Mouse (Mus musculus) limb, embryonic 11.5 days (tissue): ENCODE data around the gene Kcnma1. TPM values are rescaled to one million over a fixed set of nuclear protein-coding genes. Genes with fewer than 3 reads are reported as not detected.

Experiments
- ATAC-seq: fragments of 200-750 bp; cut with Nextera tagmentation; 2 replicates; pipeline ENCODE4 v1.8.0; 2017; ENCODE audit warnings: low read depth; ENCODE audit not compliant: insufficient number of reproducible peaks, low FRiP score, low TSS enrichment
- DNase-seq: peaks from one replicate; pipeline ENCODE4 v3.0.0-alpha.2; 2015; ENCODE audit warnings: low spot score
- H3K27ac ChIP-seq: fragments of 300-500 bp; sonication (generic); replicated peaks from 2 replicates; pipeline ENCODE4 v1.5.1; 2014; ENCODE audit warnings: low read depth, mild to moderate bottlenecking, low read length
- H3K27me3 ChIP-seq: fragments of 300-500 bp; sonication (generic); 2 replicates; pipeline ENCODE4 v1.6.1; 2014; ENCODE audit warnings: mild to moderate bottlenecking, low read length, mixed read lengths; ENCODE audit not compliant: control insufficient read depth, insufficient read depth
- H3K36me3 ChIP-seq: fragments of 300-500 bp; sonication (generic); 2 replicates; pipeline ENCODE4 v1.6.1; 2014; ENCODE audit warnings: mild to moderate bottlenecking, low read length, moderate library complexity, mixed read lengths; ENCODE audit not compliant: control insufficient read depth, insufficient read depth
- H3K4me1 ChIP-seq: fragments of 300-500 bp; sonication (generic); 2 replicates; pipeline ENCODE4 v1.6.1; 2014; ENCODE audit warnings: low read length, mixed read lengths; ENCODE audit not compliant: control insufficient read depth, insufficient read depth
- H3K4me2 ChIP-seq: fragments of 300-500 bp; sonication (generic); 2 replicates; pipeline ENCODE4 v1.6.1; 2014; ENCODE audit warnings: low read depth, mild to moderate bottlenecking, moderate library complexity; ENCODE audit not compliant: severe bottlenecking
- H3K4me3 ChIP-seq: fragments of 300-500 bp; sonication (generic); 2 replicates; pipeline ENCODE4 v1.5.1; 2014; ENCODE audit warnings: low read depth, low read length
- H3K9ac ChIP-seq: fragments of 300-500 bp; sonication (generic); 2 replicates; pipeline ENCODE4 v1.6.1; 2014; ENCODE audit warnings: mild to moderate bottlenecking, low read length
- H3K9me3 ChIP-seq: fragments of 300-500 bp; sonication (generic); 2 replicates; pipeline ENCODE4 v1.6.1; 2016; ENCODE audit warnings: low read length; ENCODE audit not compliant: control insufficient read depth
- WGBS: fragments of 180-500 bp; shearing (Covaris S2); extraction: QIAGEN DNeasy Blood & Tissue Kit; methylation state at CpG from one replicate; pipeline ENCODE4 v1.1.7; 2014; 5-methylcytosine and 5-hydroxymethylcytosine counted together
- polyA plus RNA-seq: library from polyadenylated mRNA; unstranded; fragments of >200 nt; fragmentation: Nextera tagmentation; extraction: Ambion mirVana; gene quantifications from 2 replicates; pipeline ENCODE4 v1.2.1, GENCODE M21; 2014

Gene Kcnma1
- polyA plus RNA-seq, 1 experiment from 2014 or later, result 0.80 TPM

GRCm38 (mm10) chr14:23943152-23943551, 71.1 kb downstream of the Kcnma1 start:
- Histone ChIP-seq H3K4me2 (no peak overlapping the region), H3K4me1 (no peaks in the 10 kb centered on the region), H3K27me3 (no peaks in the 10 kb centered on the region), H3K27ac (no peak overlapping the region), H3K4me3 (no peak overlapping the region), H3K9ac (no peak overlapping the region), H3K36me3 (no peaks in the 10 kb centered on the region), H3K9me3 (no peaks in the 10 kb centered on the region)
- DNase-seq (no peak), ATAC-seq (no peak)
- 56% methylated on average over 5 of the region's 5 CpGs for WGBS

- no peaks in the 10 kb centered on the region for H3K27me3 ChIP-seq
- no peaks in the 10 kb centered on the region for H3K36me3 ChIP-seq
- no peak overlapping the region for H3K4me3 ChIP-seq
- H3K27ac ChIP-seq, result no peak overlapping the region
- no peak for ATAC-seq
- 86% methylated on average over 8 of the region's 8 CpGs for WGBS
- no peak overlapping the region for H3K9ac ChIP-seq
- H3K4me1 ChIP-seq, result no peaks in the 10 kb centered on the region
- no peak for DNase-seq
- no peaks in the 10 kb centered on the region for H3K9me3 ChIP-seq
- no peak overlapping the region for H3K4me2 ChIP-seq
Observed at GRCm38 (mm10) chr14:23942103-23942502, 72.2 kb downstream of the Kcnma1 start.

GRCm38 (mm10) chr14:23935016-23935415, 79.3 kb downstream of the Kcnma1 start:
- no peaks in the 10 kb centered on the region for H3K4me1 ChIP-seq
- H3K27ac ChIP-seq, result no peak overlapping the region
- no peaks in the 10 kb centered on the region for H3K9me3 ChIP-seq
- no peak overlapping the region for H3K9ac ChIP-seq
- WGBS, result 76% methylated on average over 6 of the region's 6 CpGs
- no peak for DNase-seq
- ATAC-seq, result no peak
- no peak overlapping the region for H3K4me3 ChIP-seq
- H3K4me2 ChIP-seq, result no peak overlapping the region
- no peaks in the 10 kb centered on the region for H3K36me3 ChIP-seq
- no peaks in the 10 kb centered on the region for H3K27me3 ChIP-seq

DNA sequence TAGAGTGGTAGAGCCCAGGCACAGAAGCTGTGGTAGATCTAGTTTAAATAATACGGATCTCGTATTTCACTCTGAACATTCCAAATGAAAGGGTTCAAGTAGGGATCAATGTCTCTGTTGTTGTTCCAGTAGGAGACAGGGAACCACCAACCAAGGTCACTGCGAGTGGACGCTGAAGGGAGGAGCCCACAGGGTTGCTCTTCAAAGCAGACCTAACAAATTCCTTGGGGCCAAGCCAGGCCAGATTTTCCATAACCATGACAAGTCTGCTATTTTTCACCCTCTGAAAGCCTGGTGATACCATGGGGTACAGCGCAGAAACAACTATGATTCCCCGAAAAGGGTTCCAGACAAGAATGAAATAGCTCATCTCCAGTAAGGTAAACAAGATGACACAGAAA, 82.6 kb downstream of the Kcnma1 start:
- H3K4me2 ChIP-seq, result no peak overlapping the region
- no peak for DNase-seq
- H3K9ac ChIP-seq, result no peak overlapping the region
- no peak for ATAC-seq
- H3K4me3 ChIP-seq, result no peak overlapping the region
- WGBS, result 84% methylated on average over 6 of the region's 6 CpGs
- H3K27me3 ChIP-seq, result no peaks in the 10 kb centered on the region
- no peaks in the 10 kb centered on the region for H3K36me3 ChIP-seq
- no peaks in the 10 kb centered on the region for H3K4me1 ChIP-seq
- H3K9me3 ChIP-seq, result no peaks in the 10 kb centered on the region
- no peak overlapping the region for H3K27ac ChIP-seq

DNA sequence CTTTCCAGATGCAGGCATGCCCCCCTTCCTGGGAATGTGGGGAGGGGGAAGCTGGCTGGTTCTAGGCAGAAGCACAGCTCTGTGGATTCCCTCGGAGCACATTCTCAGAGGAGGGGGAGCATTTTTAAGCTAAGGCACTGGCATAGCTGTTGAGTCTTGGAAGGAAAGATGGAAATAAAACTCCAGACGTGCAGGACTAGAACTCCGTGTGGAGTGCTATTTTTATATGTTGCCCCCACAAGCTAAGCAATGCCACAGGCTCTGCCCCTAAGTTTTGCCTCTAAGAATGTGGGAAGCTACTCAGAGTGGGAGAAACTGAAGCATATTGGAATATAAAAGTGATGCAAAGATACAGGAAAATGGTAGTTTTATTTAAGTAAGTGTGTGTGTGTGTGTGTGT, 85.1 kb downstream of the Kcnma1 start:
- Histone ChIP-seq H3K4me3 (no peak overlapping the region), H3K4me1 (no peaks in the 10 kb centered on the region), H3K27ac (no peak overlapping the region), H3K9ac (no peak overlapping the region), H3K9me3 (no peaks in the 10 kb centered on the region), H3K4me2 (no peak overlapping the region), H3K27me3 (no peaks in the 10 kb centered on the region), H3K36me3 (no peaks in the 10 kb centered on the region)
- DNase-seq (no peak), ATAC-seq (no peak)
- WGBS, result 77% methylated on average over 3 of the region's 3 CpGs

GRCm38 (mm10) chr14:23923356-23923755, 90.9 kb downstream of the Kcnma1 start:
- no peak overlapping the region for H3K4me3 ChIP-seq
- 96% methylated on average over 2 of the region's 2 CpGs for WGBS
- no peaks in the 10 kb centered on the region for H3K9me3 ChIP-seq
- DNase-seq (no peak), ATAC-seq (no peak)
- no peaks in the 10 kb centered on the region for H3K27me3 ChIP-seq
- no peak overlapping the region for H3K9ac ChIP-seq
- no peaks in the 10 kb centered on the region for H3K4me1 ChIP-seq
- no peak overlapping the region for H3K4me2 ChIP-seq
- no peak overlapping the region for H3K27ac ChIP-seq
- H3K36me3 ChIP-seq, result no peaks in the 10 kb centered on the region

DNA sequence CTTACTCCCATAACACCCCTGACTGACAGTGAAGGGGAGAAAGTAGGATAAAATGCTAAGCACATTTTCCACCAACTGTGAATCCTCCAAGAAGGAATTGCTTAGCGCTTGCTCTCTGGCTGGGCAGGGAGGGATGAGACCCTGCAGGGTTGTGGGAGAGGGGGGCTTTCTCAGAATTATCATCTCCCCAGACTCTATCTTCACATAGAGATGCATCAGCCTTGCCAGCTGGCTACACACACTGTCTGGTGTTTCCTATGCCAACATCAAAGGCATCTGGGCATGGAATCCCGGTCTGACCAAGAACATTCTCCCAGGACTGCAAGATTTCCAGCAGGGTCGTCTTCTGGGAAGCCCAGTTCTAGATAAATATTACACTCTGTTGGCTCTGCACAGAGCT, 91.5 kb downstream of the Kcnma1 start:
- H3K4me2 ChIP-seq, result no peak overlapping the region
- no peaks in the 10 kb centered on the region for H3K9me3 ChIP-seq
- H3K27me3 ChIP-seq, result no peaks in the 10 kb centered on the region
- no peak for ATAC-seq
- H3K27ac ChIP-seq, result no peak overlapping the region
- H3K4me1 ChIP-seq, result no peaks in the 10 kb centered on the region
- 89% methylated on average over 3 of the region's 3 CpGs for WGBS
- H3K4me3 ChIP-seq, result no peak overlapping the region
- no peak overlapping the region for H3K9ac ChIP-seq
- DNase-seq, result no peak
- H3K36me3 ChIP-seq, result no peaks in the 10 kb centered on the region

- Histone ChIP-seq H3K4me1 (no peaks in the 10 kb centered on the region), H3K36me3 (no peaks in the 10 kb centered on the region), H3K9me3 (no peaks in the 10 kb centered on the region), H3K4me2 (no peak overlapping the region), H3K4me3 (no peak overlapping the region), H3K9ac (no peak overlapping the region), H3K27ac (no peak overlapping the region), H3K27me3 (no peaks in the 10 kb centered on the region)
- DNase-seq (no peak), ATAC-seq (no peak)
- WGBS, result 81% methylated on average over 1 of the region's 1 CpGs
Observed at GRCm38 (mm10) chr14:23911108-23911629, 103.1 kb downstream of the Kcnma1 start.

GRCm38 (mm10) chr14:23908564-23908963, 105.7 kb downstream of the Kcnma1 start:
- no peaks in the 10 kb centered on the region for H3K27me3 ChIP-seq
- no peaks in the 10 kb centered on the region for H3K36me3 ChIP-seq
- no peak overlapping the region for H3K4me2 ChIP-seq
- DNase-seq, result no peak
- no peak overlapping the region for H3K4me3 ChIP-seq
- no peaks in the 10 kb centered on the region for H3K9me3 ChIP-seq
- no peak for ATAC-seq
- no peak overlapping the region for H3K27ac ChIP-seq
- no peaks in the 10 kb centered on the region for H3K4me1 ChIP-seq
- WGBS, result 80% methylated on average over 5 of the region's 5 CpGs
- no peak overlapping the region for H3K9ac ChIP-seq
